Mouse (Mus musculus) Patski (cell line): ENCODE results near the gene Myo3b. TPM values are rescaled to one million over a fixed set of nuclear protein-coding genes. Genes with fewer than 3 reads are reported as not detected.
"Not testable (repeated sequence)": the region's sequence is repeated elsewhere in the genome, so short reads cannot be mapped to it uniquely, and the experiment has no call there.

Experiments used
- ATAC-seq: fragments of 100-300 bp; one replicate; pipeline ENCODE4 v1.8.0; 2021
- CTCF ChIA-PET: fragments of 350-600 bp; sonication (Branson Sonifier 250); formaldehyde crosslinking; loops from one replicate; lab custom pipeline; 2022; ENCODE audit warnings: inconsistent platforms; lab: Charles Lee
- POLR2A ChIA-PET: fragments of 350-600 bp; sonication (Branson Sonifier 250); formaldehyde crosslinking; loops from one replicate; lab custom pipeline; 2022; ENCODE audit warnings: antibody characterized with exemption, inconsistent platforms; lab: Charles Lee
- DNase-seq: peaks from one replicate; pipeline ENCODE4 v3.0.0-alpha.2; 2011; ENCODE audit warnings: low read depth, low spot score
- H3K27me3 ChIP-seq: fragments of 371-371 bp; one replicate; pipeline ENCODE4 v1.5.1; 2021
- CTCF ChIP-seq: fragments of 100-300 bp; IDR thresholded peaks from one replicate; pipeline ENCODE4 v1.5.1; 2021
- in situ Hi-C: fragments of 300-500 bp; cut with MboI; formaldehyde crosslinking; loops from 3 replicates; pipeline ENCODE4 v1.11.1; 2018; ENCODE audit warnings: low pct_unique_long_range_greater_than_20kb, mixed read lengths
- polyA plus RNA-seq: library from polyadenylated mRNA; unstranded; gene quantifications from one replicate; pipeline ENCODE4 v1.2.3, GENCODE M21; 2021

Myo3b gene
- 0.18 TPM for polyA plus RNA-seq

DNA sequence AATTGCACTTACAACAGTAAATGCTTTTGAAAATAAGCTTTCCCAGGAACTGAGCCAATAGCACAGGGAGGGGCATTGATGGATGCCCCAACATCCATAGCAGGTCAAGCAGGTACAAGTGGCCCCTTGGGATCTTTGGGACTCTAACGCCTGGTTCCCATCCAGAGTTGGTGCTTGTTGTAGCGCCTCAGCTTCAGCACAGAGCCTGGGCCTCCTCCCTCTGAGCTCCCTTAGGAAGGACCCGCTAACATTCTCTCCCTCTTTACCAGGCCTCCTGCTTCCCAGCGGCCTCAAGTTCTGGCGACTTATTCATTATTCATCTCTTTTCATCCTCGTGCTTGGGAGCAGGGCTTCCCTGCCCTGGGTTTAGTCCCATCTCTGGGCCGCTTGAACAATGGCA is at the start of gene Myo3b:
Gene Myo3b (plus strand): TSS at position 375 of the 400 bp plus-strand sequence.
- TF ChIP-seq CTCF: no peak
- POLR2A ChIA-PET: interaction anchor here (0.6 to 1.0 kb wide), 2 partner anchors 18 to 23 kb away, joined by 4 to 6 read pairs; no protein-coding TSS in a partner anchor
- ATAC-seq: no peak
- H3K27me3 ChIP-seq: no peaks in the 10 kb centered on the region
- CTCF ChIA-PET: interaction anchor here (1.4 to 2.6 kb wide), 2 partner anchors 14 to 21 kb away, joined by 4 to 10 read pairs; no protein-coding TSS in a partner anchor
- in situ Hi-C loops: loop anchor here (10.0 kb wide), 1 partner anchor 516 kb away; the partner anchor contains the start of gene Gad1
- no peak for DNase-seq

DNA sequence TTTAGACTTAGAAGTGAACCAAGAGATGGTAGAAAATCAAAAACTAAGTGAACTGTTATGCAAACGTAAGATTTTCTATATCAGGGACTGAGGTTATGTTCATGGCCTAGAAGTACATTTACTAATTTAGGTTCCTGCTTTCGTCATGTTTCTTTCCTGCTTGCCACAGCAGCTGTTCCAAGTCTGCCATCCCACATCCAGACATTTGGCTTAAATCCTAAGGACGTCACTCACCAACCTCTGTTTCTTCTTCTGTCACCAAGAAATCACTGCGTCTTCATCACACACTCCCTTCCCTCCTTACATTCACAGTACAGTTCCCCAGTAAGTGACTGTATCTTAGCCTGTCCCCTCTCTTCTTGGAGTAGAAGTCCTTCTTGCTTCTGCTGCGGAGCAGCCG is 49.7 kb upstream of the Myo3b start:
- in situ Hi-C loops: no loop called here
- ChIA-PET POLR2A (no interaction called here), CTCF (no interaction called here)
- DNase-seq (no peak), ATAC-seq (no peak)
- no peak for TF ChIP-seq CTCF
- H3K27me3 ChIP-seq: no peaks in the 10 kb centered on the region

DNA sequence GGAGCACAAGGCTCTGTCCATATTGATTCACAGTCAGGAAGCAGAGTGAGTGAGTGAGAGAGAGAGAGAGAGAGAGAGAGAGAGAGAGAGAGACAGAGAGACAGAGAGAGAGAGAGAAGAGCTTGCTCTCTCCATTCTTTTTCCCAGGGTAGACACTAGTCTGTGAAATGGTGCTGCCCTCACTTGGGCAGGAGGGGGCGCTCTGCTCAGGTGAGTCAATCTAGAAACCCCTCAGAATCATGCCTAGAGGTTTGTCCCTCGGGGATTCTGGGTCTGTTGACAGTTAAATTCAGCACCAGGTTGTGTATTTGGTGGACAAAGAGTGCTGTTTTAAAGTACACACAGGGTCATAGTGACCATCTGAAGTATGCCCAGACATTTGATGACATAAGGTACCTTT is 48.3 kb upstream of the Myo3b start:
- H3K27me3 ChIP-seq: no peaks in the 10 kb centered on the region
- in situ Hi-C loops: no loop called here
- CTCF ChIA-PET: no interaction called here
- peak; percentile 53 for TF ChIP-seq CTCF
- POLR2A ChIA-PET: no interaction called here
- DNase-seq (no peak), ATAC-seq (no peak)

DNA sequence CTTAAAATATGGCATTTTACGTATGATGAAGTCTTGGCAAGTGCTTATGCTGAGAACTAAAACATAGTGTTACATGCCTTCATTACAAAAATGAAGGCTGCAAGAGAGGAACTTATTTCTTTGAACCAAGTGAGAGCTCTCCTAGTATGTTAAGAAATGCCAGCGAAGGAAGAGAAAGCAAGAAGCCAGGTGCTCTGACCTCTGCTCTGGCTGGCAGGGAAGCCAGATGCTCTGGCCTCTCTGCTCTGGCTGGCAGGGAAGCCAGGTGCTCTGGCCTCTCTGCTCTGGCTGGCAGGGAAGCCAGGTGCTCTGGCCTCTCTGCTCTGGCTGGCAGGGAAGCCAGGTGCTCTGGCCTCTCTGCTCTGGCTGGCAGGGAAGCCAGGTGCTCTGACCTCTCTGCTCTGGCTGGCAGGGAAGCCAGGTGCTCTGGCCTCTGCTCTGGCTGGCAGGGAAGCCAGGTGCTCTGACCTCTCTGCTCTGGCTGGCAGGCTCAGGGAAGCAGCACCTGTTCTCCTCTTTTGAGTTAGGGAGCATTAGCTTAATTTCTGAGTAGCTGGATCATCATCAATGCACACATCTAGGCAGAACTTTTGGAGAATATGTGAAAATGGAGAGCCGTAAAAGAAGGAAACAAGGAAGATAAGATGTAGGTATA is 44.7 kb upstream of the Myo3b start:
- ATAC-seq, DNase-seq, POLR2A ChIA-PET, H3K27me3 ChIP-seq, in situ Hi-C loops: not testable (repeated sequence)
- CTCF ChIA-PET: interaction anchor here (1.0 kb wide), 1 partner anchor 12 kb away, joined by 3 read pairs; no protein-coding TSS in a partner anchor

GRCm38 (mm10) chr2:69994779-69995178 is 44.1 kb upstream of the Myo3b start:
- no peaks in the 10 kb centered on the region for H3K27me3 ChIP-seq
- DNase-seq (no peak), ATAC-seq (no peak)
- in situ Hi-C loops: no loop called here
- CTCF ChIA-PET: interaction anchor here (1.0 kb wide), 1 partner anchor 12 kb away, joined by 3 read pairs; no protein-coding TSS in a partner anchor
- no peak for TF ChIP-seq CTCF
- POLR2A ChIA-PET: no interaction called here

GRCm38 (mm10) chr2:69999097-69999770 is 39.7 kb upstream of the Myo3b start:
- ATAC-seq (no peak), DNase-seq (no peak)
- ChIA-PET CTCF (interaction anchor here (1.2 kb wide), 1 partner anchor 38 kb away, joined by 3 read pairs; no protein-coding TSS in a partner anchor), POLR2A (no interaction called here)
- no peaks in the 10 kb centered on the region for H3K27me3 ChIP-seq
- no peak for TF ChIP-seq CTCF
- in situ Hi-C loops: no loop called here

- CTCF ChIA-PET: interaction anchor here (1.2 kb wide), 1 partner anchor 39 kb away, joined by 3 read pairs; no protein-coding TSS in a partner anchor
- TF ChIP-seq CTCF: no peak
These were observed 38.6 kb upstream of the Myo3b start for GRCm38 (mm10) chr2:70000316-70000715.

GRCm38 (mm10) chr2:70006492-70006891 is 32.4 kb upstream of the Myo3b start:
- no peak for ATAC-seq
- no peaks in the 10 kb centered on the region for H3K27me3 ChIP-seq

More at GRCm38 (mm10) chr2:70000316-70000715, 38.6 kb upstream of the Myo3b start:
- H3K27me3 ChIP-seq: no peaks in the 10 kb centered on the region
- ATAC-seq (no peak), DNase-seq (no peak)
- POLR2A ChIA-PET: no interaction called here
- in situ Hi-C loops: no loop called here

DNA sequence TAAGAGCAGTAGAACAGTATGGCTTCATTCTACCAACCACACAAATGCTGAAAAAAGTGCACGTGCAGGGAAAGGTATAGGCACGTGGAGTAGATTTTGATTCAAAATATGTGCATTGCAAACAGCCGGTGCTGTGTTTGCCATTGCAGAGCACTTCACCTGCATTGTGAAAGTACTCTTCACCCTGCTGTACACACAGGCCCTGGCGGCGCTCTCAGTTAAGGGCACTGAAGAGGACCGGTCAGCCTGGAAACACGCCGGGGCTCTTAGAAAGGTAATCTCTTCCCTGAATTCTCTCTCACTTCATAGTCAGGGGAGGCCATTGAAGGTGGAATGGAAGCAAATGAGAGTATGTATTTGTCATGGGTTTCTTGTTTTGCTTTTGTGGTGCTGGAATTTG is 26.0 kb upstream of the Myo3b start:
- in situ Hi-C loops: no loop called here
- POLR2A ChIA-PET: no interaction called here
- no peaks in the 10 kb centered on the region for H3K27me3 ChIP-seq
- DNase-seq: no peak
- ATAC-seq: no peak
- TF ChIP-seq CTCF: no peak
- CTCF ChIA-PET: no interaction called here

More at GRCm38 (mm10) chr2:70006492-70006891, 32.4 kb upstream of the Myo3b start:
- no peak for TF ChIP-seq CTCF
- in situ Hi-C loops: no loop called here
- ChIA-PET CTCF (interaction anchor here (0.9 to 1.5 kb wide), 2 partner anchors 12 kb away, joined by 3 to 4 read pairs; no protein-coding TSS in a partner anchor), POLR2A (no interaction called here)
- no peak for DNase-seq

- H3K27me3 ChIP-seq: no peaks in the 10 kb centered on the region
- ATAC-seq: no peak
- ChIA-PET CTCF (interaction anchor here (1.0 to 1.7 kb wide), 4 partner anchors 9 to 20 kb away, joined by 3 to 5 read pairs (median 4); partner anchors contain the start of gene Myo3b), POLR2A (no interaction called here)
- no peak for TF ChIP-seq CTCF
- no peak for DNase-seq
- in situ Hi-C loops: no loop called here
These were observed 20.7 kb upstream of the Myo3b start for GRCm38 (mm10) chr2:70018236-70018635.

GRCm38 (mm10) chr2:70024454-70024853 is 14.5 kb upstream of the Myo3b start:
- ChIA-PET CTCF (no interaction called here), POLR2A (no interaction called here)
- DNase-seq: no peak
- in situ Hi-C loops: no loop called here
- no peak for TF ChIP-seq CTCF
- no peaks in the 10 kb centered on the region for H3K27me3 ChIP-seq
- ATAC-seq: no peak
